Mouse (Mus musculus) brain, embryonic 14.5 days (tissue): ENCODE results near the gene Phactr3.

ENCODE experiments used
- CTCF ChIP-seq: fragments of 200-500 bp; IDR thresholded peaks from 2 replicates; pipeline ENCODE4 v1.5.1; 2012; ENCODE audit warnings: inconsistent platforms, mild to moderate bottlenecking, moderate library complexity, borderline replicate concordance; ENCODE audit not compliant: insufficient read depth, insufficient read length; ENCODE audit errors: extremely low read depth
- POLR2A ChIP-seq: fragments of 200-500 bp; IDR thresholded peaks from 2 replicates; pipeline ENCODE4 v1.6.1; 2012; ENCODE audit warnings: mild to moderate bottlenecking, inconsistent platforms, borderline replicate concordance; ENCODE audit not compliant: poor library complexity, insufficient read depth, insufficient read length, severe bottlenecking; ENCODE audit errors: extremely low read depth

- TF ChIP-seq CTCF (no peak), POLR2A (no peak)
Observed at GRCm38 (mm10) chr2:178274126-178274525, 155.4 kb downstream of the Phactr3 start.
